Mouse (Mus musculus) neural tube, embryonic 14.5 days (tissue): ENCODE measurements around the gene Ercc8. TPM values are rescaled to one million over a fixed set of nuclear protein-coding genes. Genes with fewer than 3 reads are reported as not detected.

Source experiments
- ATAC-seq: fragments of 200-750 bp; cut with Nextera tagmentation; 2 replicates; pipeline ENCODE4 v1.8.0; 2017; ENCODE audit warnings: low read depth, mild to moderate bottlenecking, moderate TSS enrichment, moderate library complexity
- H3K27ac ChIP-seq: fragments of 300-500 bp; sonication (generic); 2 replicates; pipeline ENCODE4 v1.5.1; 2014; ENCODE audit warnings: low read depth, mild to moderate bottlenecking, control low read depth, low read length, moderate library complexity, mixed read lengths
- H3K27me3 ChIP-seq: fragments of 300-500 bp; sonication (generic); 2 replicates; pipeline ENCODE4 v1.6.1; 2014; ENCODE audit warnings: low read length; ENCODE audit not compliant: control insufficient read depth, insufficient read depth
- H3K36me3 ChIP-seq: fragments of 300-500 bp; sonication (generic); 2 replicates; pipeline ENCODE4 v1.6.1; 2014; ENCODE audit warnings: low read length, mixed read lengths; ENCODE audit not compliant: control insufficient read depth, insufficient read depth
- H3K4me1 ChIP-seq: fragments of 300-500 bp; sonication (generic); 2 replicates; pipeline ENCODE4 v1.6.1; 2014; ENCODE audit warnings: low read length; ENCODE audit not compliant: control insufficient read depth, insufficient read depth
- H3K4me2 ChIP-seq: fragments of 300-500 bp; sonication (generic); 2 replicates; pipeline ENCODE4 v1.6.1; 2014; ENCODE audit warnings: mild to moderate bottlenecking, low read depth, low read length, control low read depth
- H3K4me3 ChIP-seq: fragments of 300-500 bp; sonication (generic); 2 replicates; pipeline ENCODE4 v1.5.1; 2014; ENCODE audit warnings: low read depth, low read length, control low read depth, mixed read lengths
- H3K9ac ChIP-seq: fragments of 300-500 bp; sonication (generic); replicated peaks from 2 replicates; pipeline ENCODE4 v1.6.1; 2014; ENCODE audit warnings: low read depth, mild to moderate bottlenecking, control low read depth, low read length, mixed read lengths
- H3K9me3 ChIP-seq: fragments of 300-500 bp; sonication (generic); 2 replicates; pipeline ENCODE4 v1.6.1; 2016; ENCODE audit warnings: low read length; ENCODE audit not compliant: control insufficient read depth
- whole genome bisulfite sequencing: fragments of 180-500 bp; shearing (Covaris S2); extraction: QIAGEN DNeasy Blood & Tissue Kit; methylation state at CpG from one replicate; pipeline ENCODE4 v1.1.7; 2014; 5-methylcytosine and 5-hydroxymethylcytosine counted together
- polyA plus RNA-seq: library from polyadenylated mRNA; unstranded; fragments of >200 nt; fragmentation: Nextera tagmentation; extraction: Ambion mirVana; gene quantifications from 2 replicates; pipeline ENCODE4 v1.2.1, GENCODE M21; 2014

The Ercc8 gene
- polyA plus RNA-seq, 1 experiment from 2014 or later = 37.5 TPM

DNA sequence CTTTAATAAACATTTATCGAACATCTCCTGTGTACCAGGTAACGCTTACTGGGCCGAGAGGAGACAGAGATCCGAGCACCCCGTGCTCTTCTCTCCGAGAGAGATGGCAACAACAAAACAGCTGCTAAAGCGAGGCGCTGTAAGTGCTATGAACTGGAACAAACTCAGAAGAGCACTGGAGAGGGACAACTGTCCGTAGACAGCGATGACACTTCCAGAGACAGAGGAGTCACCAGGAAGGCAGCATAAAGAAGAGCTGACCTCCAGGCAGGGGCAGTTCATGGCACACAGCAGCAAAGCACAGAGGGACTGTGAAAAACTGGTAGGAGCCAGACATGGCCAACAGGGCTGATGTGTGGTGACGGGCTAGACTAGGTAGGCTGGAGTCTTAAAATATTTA lies 34.4 kb upstream of the Ercc8 start:
- Histone ChIP-seq H3K4me3 (no peak overlapping the region), H3K9me3 (no peaks in the 10 kb centered on the region), H3K36me3 (no peaks in the 10 kb centered on the region), H3K27me3 (no peaks in the 10 kb centered on the region), H3K4me1 (peaks cover 4% of the 10 kb centered on the region; the same call in 1 of the 2 replicates), H3K27ac (no peak overlapping the region), H3K4me2 (no peak overlapping the region), H3K9ac (no peak overlapping the region)
- WGBS = 64% methylated on average over 11 of the region's 11 CpGs
- ATAC-seq = no peak

DNA sequence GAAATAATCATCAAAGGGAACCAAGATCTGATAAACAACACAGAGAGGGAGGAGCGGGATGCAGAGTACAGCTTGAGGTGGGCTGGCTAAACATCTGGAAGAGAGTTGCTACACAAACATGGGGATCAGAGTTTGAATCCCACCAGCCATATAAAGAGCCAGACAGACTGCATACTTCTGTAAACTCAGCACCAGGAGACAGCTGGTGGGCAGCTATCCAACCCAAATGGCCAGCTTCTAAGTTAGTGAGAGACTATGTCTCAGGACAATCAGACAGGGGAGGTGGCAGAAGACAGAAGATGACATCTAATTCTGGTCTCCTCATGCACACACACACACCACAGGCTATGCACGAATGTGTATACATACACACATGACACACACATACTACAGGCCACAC lies 32.3 kb upstream of the Ercc8 start:
- no peak overlapping the region for H3K4me3 ChIP-seq
- H3K9me3 ChIP-seq = no peaks in the 10 kb centered on the region
- no peaks in the 10 kb centered on the region for H3K27me3 ChIP-seq
- no peak for ATAC-seq
- H3K4me2 ChIP-seq = no peak overlapping the region
- H3K36me3 ChIP-seq = no peaks in the 10 kb centered on the region
- H3K9ac ChIP-seq = no peak overlapping the region
- no peak overlapping the region for H3K27ac ChIP-seq
- H3K4me1 ChIP-seq = peaks cover 4% of the 10 kb centered on the region; the same call in 1 of the 2 replicates
- 94% methylated on average over 2 of the region's 2 CpGs for WGBS

DNA sequence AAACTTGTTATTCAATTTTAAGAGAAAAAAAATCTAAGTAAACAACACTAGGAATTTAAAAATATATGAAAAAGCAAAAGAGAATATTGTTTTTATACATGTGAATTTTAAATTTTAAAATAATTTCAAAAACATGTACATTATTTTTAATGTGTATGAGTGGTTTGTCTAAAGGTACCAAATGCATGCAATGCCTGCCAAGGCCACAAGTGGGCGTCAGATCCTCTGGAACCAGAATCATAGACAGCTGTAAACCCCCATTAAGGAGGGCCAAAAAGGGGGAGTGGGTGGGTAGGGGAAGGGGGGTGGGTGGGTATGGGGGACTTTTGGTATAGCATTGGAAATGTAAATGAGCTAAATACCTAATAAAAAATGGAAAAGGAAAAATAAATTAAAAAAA lies 31.4 kb upstream of the Ercc8 start:
- no peaks in the 10 kb centered on the region for H3K36me3 ChIP-seq
- no peak for ATAC-seq
- no peak overlapping the region for H3K27ac ChIP-seq
- no peaks in the 10 kb centered on the region for H3K9me3 ChIP-seq
- H3K27me3 ChIP-seq = no peaks in the 10 kb centered on the region
- no peak overlapping the region for H3K4me3 ChIP-seq
- no peak overlapping the region for H3K9ac ChIP-seq
- no peak overlapping the region for H3K4me2 ChIP-seq
- 12% methylated on average over 1 of the region's 1 CpGs for WGBS
- H3K4me1 ChIP-seq = peaks cover 4% of the 10 kb centered on the region; the same call in 1 of the 2 replicates

DNA sequence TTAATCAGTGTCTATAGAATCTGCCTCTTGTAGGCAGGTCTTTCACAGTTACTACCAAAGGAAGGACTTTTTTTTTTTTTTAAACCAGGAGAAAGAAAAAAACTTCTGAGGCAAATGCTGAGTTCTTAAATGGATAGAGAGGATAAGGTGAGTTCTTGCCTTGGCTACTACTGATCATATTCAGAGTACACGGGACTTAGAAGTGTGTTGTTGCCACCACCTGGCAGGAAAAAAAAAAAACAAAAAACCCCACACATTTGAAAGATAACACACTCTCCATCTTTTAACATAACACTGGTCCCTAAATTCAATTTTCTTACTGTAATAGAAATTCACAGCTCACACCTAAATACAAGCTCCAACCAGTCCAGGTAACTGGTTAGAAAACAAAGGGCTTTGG lies 30.6 kb upstream of the Ercc8 start:
- Histone ChIP-seq H3K4me1 (peaks cover 3% of the 10 kb centered on the region; the same call in 1 of the 2 replicates), H3K9ac (no peak overlapping the region), H3K36me3 (no peaks in the 10 kb centered on the region), H3K27ac (no peak overlapping the region), H3K4me3 (no peak overlapping the region), H3K4me2 (no peak overlapping the region), H3K27me3 (no peaks in the 10 kb centered on the region), H3K9me3 (no peaks in the 10 kb centered on the region)
- 55% methylated on average over 1 of the region's 1 CpGs for WGBS
- ATAC-seq = no peak

DNA sequence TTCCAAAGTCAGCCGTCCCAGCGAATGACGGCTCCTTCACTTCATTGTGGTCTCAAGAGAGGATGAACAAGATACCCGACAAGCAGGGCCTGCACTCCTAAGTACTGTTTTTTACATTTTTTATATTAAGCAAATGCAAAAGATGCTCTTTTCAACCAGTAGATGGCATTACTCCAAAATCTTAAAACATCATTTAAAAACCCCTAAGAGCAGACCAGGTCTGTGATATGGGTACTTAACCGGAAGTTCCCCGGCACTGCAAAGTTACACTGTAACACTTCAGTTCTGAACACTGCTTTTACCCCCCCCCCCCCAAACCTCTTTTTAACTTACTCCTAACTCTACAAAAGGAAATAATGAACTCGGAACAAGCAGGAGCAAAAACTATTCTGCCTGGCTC lies 29.5 kb upstream of the Ercc8 start:
- whole genome bisulfite sequencing = 63% methylated on average over 7 of the region's 7 CpGs
- H3K36me3 ChIP-seq = no peaks in the 10 kb centered on the region

DNA sequence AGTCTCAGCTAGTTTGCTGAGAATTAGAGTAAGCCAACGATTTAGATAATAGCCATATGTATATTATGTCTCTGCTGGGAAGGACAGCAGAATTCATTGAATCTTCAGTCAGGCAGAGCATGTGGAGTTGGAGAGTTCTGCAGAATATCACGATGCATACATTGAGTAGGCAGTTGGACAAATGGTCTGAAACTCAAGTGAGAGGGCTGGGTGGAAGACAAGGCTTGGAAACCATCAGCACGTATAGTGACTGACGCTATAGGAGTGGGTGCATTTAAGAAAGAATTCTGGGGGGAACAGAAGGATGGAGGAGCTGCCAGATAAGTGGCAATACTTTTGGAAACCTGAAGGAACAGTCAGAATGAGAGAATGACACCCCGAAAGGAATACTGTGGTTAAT lies 27.8 kb upstream of the Ercc8 start:
- Histone ChIP-seq H3K36me3 (no peaks in the 10 kb centered on the region), H3K4me1 (no peaks in the 10 kb centered on the region), H3K4me2 (no peak overlapping the region), H3K4me3 (no peak overlapping the region), H3K9ac (no peak overlapping the region), H3K9me3 (no peaks in the 10 kb centered on the region), H3K27ac (no peak overlapping the region), H3K27me3 (no peaks in the 10 kb centered on the region)
- ATAC-seq = no peak
- WGBS = 86% methylated on average over 5 of the region's 5 CpGs

More for the DNA sequence above, 29.5 kb upstream of the Ercc8 start:
- no peak overlapping the region for H3K4me2 ChIP-seq
- H3K9ac ChIP-seq = no peak overlapping the region
- no peaks in the 10 kb centered on the region for H3K9me3 ChIP-seq
- no peak overlapping the region for H3K4me3 ChIP-seq
- no peak overlapping the region for H3K27ac ChIP-seq
- no peaks in the 10 kb centered on the region for H3K27me3 ChIP-seq
- H3K4me1 ChIP-seq = no peaks in the 10 kb centered on the region
- ATAC-seq = no peak

DNA sequence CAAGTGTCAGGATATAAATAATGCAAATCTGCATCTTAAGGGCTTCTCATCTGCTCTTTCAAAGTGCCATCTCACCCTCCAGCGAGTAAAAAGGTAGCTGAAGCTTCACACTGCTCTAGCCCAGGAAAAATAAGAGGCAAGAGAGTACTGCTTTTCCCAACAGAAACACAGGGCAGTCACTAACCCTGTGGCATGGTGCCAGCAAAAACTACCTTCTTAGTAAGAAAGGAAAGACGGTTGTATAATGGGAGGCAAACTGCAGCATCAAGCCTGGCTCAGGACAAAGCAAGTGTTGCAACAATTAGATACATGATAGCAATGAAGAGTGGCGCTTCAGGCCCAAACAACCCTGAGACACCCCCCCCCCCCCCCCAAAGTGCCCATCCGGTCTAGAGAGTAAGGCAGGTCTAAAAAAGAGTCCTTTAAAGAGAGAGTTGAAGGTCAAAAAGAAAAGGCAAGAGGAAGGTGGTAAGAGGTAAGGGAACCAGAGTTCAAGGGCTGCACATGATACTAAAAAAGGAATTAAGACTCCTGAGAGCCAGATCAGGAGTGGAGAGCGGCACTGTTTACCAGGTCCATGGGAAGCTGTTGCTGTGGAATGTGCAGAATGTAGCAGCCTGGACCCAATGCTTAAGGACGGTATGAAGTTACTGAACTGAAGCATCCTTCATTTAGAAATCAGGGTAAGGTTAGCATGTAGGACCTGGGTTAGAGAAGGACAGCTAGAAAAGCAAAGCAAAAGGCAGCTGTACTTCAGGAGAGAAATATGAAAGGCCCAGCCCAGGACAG lies 26.3 kb upstream of the Ercc8 start:
- Histone ChIP-seq H3K4me3 (no peak overlapping the region), H3K4me2 (no peak overlapping the region), H3K4me1 (no peaks in the 10 kb centered on the region), H3K27ac (no peak overlapping the region), H3K36me3 (no peaks in the 10 kb centered on the region), H3K9me3 (no peaks in the 10 kb centered on the region), H3K27me3 (no peaks in the 10 kb centered on the region), H3K9ac (no peak overlapping the region)
- 68% methylated on average over 6 of the region's 6 CpGs for WGBS
- ATAC-seq = no peak

DNA sequence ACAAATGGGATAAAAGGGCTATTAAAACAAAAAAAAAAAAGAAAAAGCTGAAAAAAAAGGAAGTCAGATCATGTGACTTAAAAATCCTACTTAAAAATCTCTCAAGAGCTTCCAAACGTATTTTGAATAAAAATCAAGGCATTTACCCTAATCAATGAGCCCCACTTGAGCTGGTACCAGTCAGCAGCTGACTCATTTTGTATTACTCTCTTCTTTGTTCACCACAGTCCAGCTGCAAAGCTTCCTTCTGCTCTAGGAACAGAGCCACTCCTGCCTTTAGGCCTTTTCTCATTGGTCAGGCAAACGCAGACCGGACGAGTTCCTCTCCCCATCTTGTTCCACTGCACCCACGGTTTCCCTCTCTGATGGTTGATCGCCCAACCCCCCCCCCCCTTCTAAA lies 22.9 kb upstream of the Ercc8 start:
- no peak for ATAC-seq
- Histone ChIP-seq H3K4me2 (no peak overlapping the region), H3K4me1 (no peaks in the 10 kb centered on the region), H3K9ac (no peak overlapping the region), H3K36me3 (no peaks in the 10 kb centered on the region), H3K9me3 (no peaks in the 10 kb centered on the region), H3K27me3 (no peaks in the 10 kb centered on the region), H3K4me3 (no peak overlapping the region), H3K27ac (no peak overlapping the region)
- 90% methylated on average over 6 of the region's 6 CpGs for WGBS

DNA sequence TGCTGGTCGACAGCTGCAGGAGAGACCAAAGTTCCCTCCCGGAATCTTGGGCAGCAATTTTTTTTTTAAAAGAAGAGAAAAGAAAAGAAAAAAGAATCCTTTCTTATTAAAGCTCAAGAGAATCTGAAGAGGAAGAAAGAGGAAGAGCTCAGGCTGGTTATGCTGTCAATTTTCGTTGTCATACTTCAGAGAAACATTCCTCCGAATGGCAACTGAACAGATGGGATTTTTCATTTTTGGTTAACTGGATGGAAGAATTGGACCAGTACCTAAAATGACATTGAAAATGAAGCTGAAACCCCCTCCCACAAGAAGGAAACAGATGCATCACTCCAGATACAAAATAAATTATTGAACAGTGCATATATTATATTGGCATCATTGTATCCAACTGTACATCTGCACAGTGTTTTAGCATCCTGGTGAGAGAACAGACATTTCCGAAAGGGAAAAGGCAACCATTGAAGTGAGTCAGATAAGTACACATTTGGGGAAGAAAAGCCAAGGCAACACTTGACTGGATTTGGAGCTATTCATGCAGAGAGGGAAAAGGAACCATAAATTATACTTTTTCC lies 20.0 kb upstream of the Ercc8 start:
- Histone ChIP-seq H3K9me3 (no peaks in the 10 kb centered on the region), H3K27me3 (no peaks in the 10 kb centered on the region), H3K9ac (no peak overlapping the region), H3K36me3 (no peaks in the 10 kb centered on the region), H3K4me2 (no peak overlapping the region), H3K27ac (no peak overlapping the region), H3K4me1 (no peaks in the 10 kb centered on the region), H3K4me3 (no peak overlapping the region)
- WGBS = 83% methylated on average over 5 of the region's 5 CpGs
- no peak for ATAC-seq
